Mouse (Mus musculus): ENCODE measurements around the gene Kif21b.

DNA sequence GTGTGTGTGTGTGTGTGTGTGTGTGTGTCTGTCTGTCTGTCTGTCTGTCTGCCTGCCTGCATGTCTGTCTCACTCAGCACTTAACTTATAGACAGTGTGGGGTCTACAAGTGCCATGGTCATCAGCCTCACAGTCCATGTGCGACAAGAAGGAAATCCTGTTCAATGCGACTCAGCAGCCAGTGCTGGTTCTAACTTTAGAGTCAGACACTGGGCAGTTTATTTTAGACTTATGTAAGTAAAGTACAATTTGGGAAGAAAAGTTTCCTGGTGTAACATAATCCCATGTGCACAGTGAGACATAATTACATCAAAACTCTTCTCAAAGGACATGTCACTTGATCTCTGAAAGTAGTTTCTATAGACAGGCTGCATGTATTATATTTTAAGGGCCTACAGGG is 21.7 kb upstream of the Kif21b start:
- TF ChIP-seq CTCF (IDR thresholded peaks at IDR 0.05) (no peak), POLR2A (IDR thresholded peaks at IDR 0.05; ENCODE audit: insufficient read depth, low read depth, low read length) (no peak)

Measured in heart, adult 2 months (tissue).